Mouse (Mus musculus) thymus, adult 2 months (tissue): ENCODE results near the gene Gm11437. TPM values are rescaled to one million over a fixed set of nuclear protein-coding genes. Genes with fewer than 3 reads are reported as not detected.
A peak's percentile ranks its signal among the peaks of the same experiment; 100 is the strongest.

Experiments used
- DNase-seq: peaks from one replicate; pipeline ENCODE4 v3.0.0; 2021
- H3K27ac ChIP-seq: fragments of 200-500 bp; 2 replicates; pipeline ENCODE4 v1.5.1; 2012; ENCODE audit warnings: low read length, control low read depth; ENCODE audit not compliant: control insufficient read depth, insufficient read depth
- H3K27me3 ChIP-seq: fragments of 200-500 bp; 2 replicates; pipeline ENCODE4 v1.6.1; 2012; ENCODE audit warnings: mild to moderate bottlenecking, low read length, moderate library complexity, mixed read lengths; ENCODE audit not compliant: control insufficient read depth, insufficient read depth
- H3K36me3 ChIP-seq: fragments of 200-500 bp; 2 replicates; pipeline ENCODE4 v1.6.1; 2012; ENCODE audit warnings: mild to moderate bottlenecking, low read length, moderate library complexity; ENCODE audit not compliant: control insufficient read depth, insufficient read depth
- H3K4me1 ChIP-seq: fragments of 200-500 bp; replicated peaks from 2 replicates; pipeline ENCODE4 v1.6.1; 2012; ENCODE audit warnings: low read length; ENCODE audit not compliant: control insufficient read depth, insufficient read depth
- H3K4me3 ChIP-seq: fragments of 200-500 bp; 2 replicates; pipeline ENCODE4 v1.5.1; 2012; ENCODE audit warnings: mild to moderate bottlenecking, low read length, control low read depth, moderate library complexity; ENCODE audit not compliant: control insufficient read depth, insufficient read depth
- CTCF ChIP-seq: fragments of 200-500 bp; IDR thresholded peaks from 2 replicates; pipeline ENCODE4 v1.5.1; 2012; ENCODE audit warnings: mild to moderate bottlenecking, control low read depth, low read length, moderate library complexity, borderline replicate concordance; ENCODE audit not compliant: control insufficient read depth, poor library complexity, insufficient read depth; ENCODE audit errors: extremely low read depth
- POLR2A ChIP-seq: fragments of 200-500 bp; IDR thresholded peaks from 2 replicates; pipeline ENCODE4 v1.6.1; 2012; ENCODE audit warnings: mild to moderate bottlenecking, low read length, control low read depth, moderate library complexity; ENCODE audit not compliant: control insufficient read depth, poor library complexity, insufficient read depth; ENCODE audit errors: extremely low read depth
- WGBS: fragments of 180-500 bp; shearing (Covaris S2); methylation state at CpG from one replicate; pipeline ENCODE4 v1.1.7; 2018; 5-methylcytosine and 5-hydroxymethylcytosine counted together
- polyA plus RNA-seq: library from polyadenylated mRNA; depleted of rRNA; stranded (reverse); fragments of >200 nt; gene quantifications from 2 replicates; pipeline ENCODE4 v1.2.3, GENCODE M21; 2012

Gene Gm11437
- polyA plus RNA-seq, 1 experiment = not detected

GRCm38 (mm10) chr11:84146081-84146480 is 21.2 kb downstream of the Gm11437 start:
- H3K4me3 ChIP-seq = no peak overlapping the region
- H3K4me1 ChIP-seq = no peaks in the 10 kb centered on the region
- H3K36me3 ChIP-seq = no peaks in the 10 kb centered on the region
- H3K27me3 ChIP-seq = no peaks in the 10 kb centered on the region
- WGBS = 79% methylated on average over 3 of the region's 3 CpGs
- H3K27ac ChIP-seq = no peak overlapping the region
- TF ChIP-seq POLR2A (no peak), CTCF (no peak)
- no peak for DNase-seq

DNA sequence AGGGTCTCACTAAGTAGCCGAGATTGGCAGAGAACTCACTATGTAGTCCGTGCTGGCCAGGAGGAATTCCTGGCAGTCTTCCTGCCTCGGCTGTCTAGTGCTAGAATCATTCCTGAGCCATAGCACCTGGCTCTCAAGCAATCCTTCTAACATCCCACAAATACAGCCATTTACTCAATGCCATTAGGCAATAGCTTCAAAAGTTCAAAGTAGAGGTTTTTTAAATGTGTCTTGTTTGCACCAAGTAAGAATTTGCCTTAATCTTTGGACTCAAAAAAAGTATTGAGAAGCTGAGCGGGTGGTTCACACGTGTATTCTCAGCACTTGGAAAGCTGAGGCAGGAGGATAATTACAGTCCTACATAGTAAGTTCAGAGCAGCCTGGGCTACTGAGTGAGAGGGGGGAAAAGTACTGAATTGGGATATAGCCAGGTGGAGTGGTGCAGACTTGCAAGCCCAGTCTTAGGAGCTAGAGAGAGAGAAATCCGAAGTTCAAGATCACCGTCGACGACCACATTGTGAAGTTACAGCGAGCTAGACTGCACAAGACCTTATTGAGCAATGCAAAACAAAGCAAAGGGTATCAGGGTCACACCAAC is 22.0 kb downstream of the Gm11437 start:
- Histone ChIP-seq H3K4me1 (no peaks in the 10 kb centered on the region), H3K36me3 (no peaks in the 10 kb centered on the region), H3K27ac (no peak overlapping the region), H3K4me3 (no peak overlapping the region), H3K27me3 (no peaks in the 10 kb centered on the region)
- 84% methylated on average over 10 of the region's 10 CpGs for WGBS
- no peak for TF ChIP-seq CTCF
- no peak for TF ChIP-seq POLR2A
- no peak for DNase-seq

GRCm38 (mm10) chr11:84141752-84142151 is 25.5 kb downstream of the Gm11437 start:
- H3K27me3 ChIP-seq = no peaks in the 10 kb centered on the region
- H3K27ac ChIP-seq = no peak overlapping the region
- 66% methylated on average over 2 of the region's 2 CpGs for WGBS
- TF ChIP-seq POLR2A (no peak), CTCF (no peak)
- no peaks in the 10 kb centered on the region for H3K4me1 ChIP-seq
- no peaks in the 10 kb centered on the region for H3K36me3 ChIP-seq
- peak; percentile 61 for DNase-seq
- no peak overlapping the region for H3K4me3 ChIP-seq

- no peaks in the 10 kb centered on the region for H3K4me1 ChIP-seq
- no peak overlapping the region for H3K4me3 ChIP-seq
- WGBS = 92% methylated on average over 3 of the region's 3 CpGs
- DNase-seq = no peak
- H3K27me3 ChIP-seq = no peaks in the 10 kb centered on the region
- no peak for TF ChIP-seq POLR2A
- no peak for TF ChIP-seq CTCF
- H3K36me3 ChIP-seq = no peaks in the 10 kb centered on the region
- H3K27ac ChIP-seq = no peak overlapping the region
Observed at GRCm38 (mm10) chr11:84136453-84136852, 30.8 kb downstream of the Gm11437 start.

DNA sequence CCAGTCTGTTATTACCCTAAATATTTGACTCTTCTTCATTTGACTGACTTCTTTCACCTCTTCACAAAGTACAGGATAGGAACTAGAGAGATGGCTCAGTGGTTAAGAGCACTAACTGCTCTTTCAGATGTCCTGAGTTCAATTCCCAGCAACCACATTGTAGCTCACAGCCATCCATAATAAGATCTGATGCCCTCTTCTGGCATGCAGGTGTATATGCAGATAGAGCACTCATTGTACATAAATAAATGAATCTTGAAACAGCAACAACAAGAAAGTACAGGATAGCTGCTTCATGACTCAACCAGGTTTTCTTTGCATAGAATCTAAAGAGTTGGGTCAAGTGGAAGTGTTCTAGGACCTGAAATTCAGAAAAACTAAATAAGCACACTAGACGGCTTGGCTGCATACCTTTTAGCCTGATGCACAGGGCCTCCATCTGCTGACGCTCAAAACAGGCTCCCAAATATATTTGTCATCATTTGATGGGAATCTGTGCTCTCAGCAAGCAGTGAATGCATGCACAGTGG is 32.9 kb downstream of the Gm11437 start:
- 98% methylated on average over 2 of the region's 2 CpGs for WGBS
- Histone ChIP-seq H3K4me1 (peaks cover 4% of the 10 kb centered on the region), H3K4me3 (no peak overlapping the region), H3K27ac (no peak overlapping the region), H3K36me3 (no peaks in the 10 kb centered on the region), H3K27me3 (no peaks in the 10 kb centered on the region)
- no peak for DNase-seq
- no peak for TF ChIP-seq POLR2A
- TF ChIP-seq CTCF = no peak

DNA sequence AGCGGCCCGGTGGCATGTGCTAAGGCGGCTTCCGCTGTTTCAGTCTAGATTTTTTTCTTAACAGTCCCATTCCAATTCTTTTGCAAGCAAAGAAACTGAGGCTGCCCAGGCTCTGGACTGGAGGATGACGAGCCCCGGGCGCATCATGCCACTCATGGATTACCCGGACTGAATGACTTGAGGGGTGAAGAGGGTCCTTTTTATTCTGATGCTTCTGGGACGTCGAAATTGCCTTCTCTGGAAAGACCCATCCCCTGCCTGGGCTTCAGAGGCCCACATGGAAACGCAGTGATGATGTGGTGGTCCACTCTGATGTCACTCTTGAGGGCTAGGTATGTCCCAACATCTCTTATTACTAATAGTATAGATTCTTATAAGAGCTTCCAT is 37.5 kb downstream of the Gm11437 start:
- 9% methylated on average over 11 of the region's 11 CpGs for WGBS
- Histone ChIP-seq H3K4me1 (peaks cover 4% of the 10 kb centered on the region), H3K4me3 (peak overlapping the region; percentile 66), H3K27me3 (no peaks in the 10 kb centered on the region), H3K36me3 (no peaks in the 10 kb centered on the region), H3K27ac (no peak overlapping the region)
- no peak for TF ChIP-seq POLR2A
- no peak for TF ChIP-seq CTCF
- no peak for DNase-seq

GRCm38 (mm10) chr11:84128943-84129798 is 38.1 kb downstream of the Gm11437 start, which contains the start of the genes Tada2a and Acaca:
Tada2a (minus strand) TSS chr11:84129600.
Acaca (plus strand) TSS chr11:84129672.
- H3K27ac ChIP-seq = no peak within 1 kb of the TSS
- H3K4me3 ChIP-seq = peak within 1 kb of the TSS; percentile 66
- WGBS = under 1% methylated on average over 80 of the region's 83 CpGs
- no peaks in the 10 kb centered on the region for H3K27me3 ChIP-seq
- TF ChIP-seq POLR2A (peak; percentile 72), CTCF (peak; percentile 57; the same call in 1 of the 2 replicates)
- peaks cover 4% of the 10 kb centered on the region for H3K4me1 ChIP-seq
- peak; percentile 75 for DNase-seq
- H3K36me3 ChIP-seq = no peaks in the 10 kb centered on the region
